Mouse (Mus musculus) left cerebral cortex, adult 2 months (tissue): ENCODE results near the gene Irf5. TPM values are rescaled to one million over a fixed set of nuclear protein-coding genes. Genes with fewer than 3 reads are reported as not detected.
A peak's percentile ranks its signal among the peaks of the same experiment; 100 is the strongest.

ENCODE experiments used
- DNase-seq, 2 experiments: peaks; one replicate each; pipeline ENCODE4 v3.0.0; 2021 to 2022; ENCODE audit warnings: low spot score in 2 of 2, mixed read lengths in 1 of 2; ENCODE audit errors: extremely low spot score in 1 of 2
- H3K27ac ChIP-seq: fragments of 200-600 bp; 2 replicates; pipeline ENCODE4 v1.8.1; 2022
- H3K4me3 ChIP-seq: fragments of 200-600 bp; 2 replicates; pipeline ENCODE4 v1.8.1; 2022
- CTCF ChIP-seq: fragments of 200-600 bp; IDR thresholded peaks from 2 replicates; pipeline ENCODE4 v1.8.1; 2022; ENCODE audit warnings: antibody characterized with exemption, mild to moderate bottlenecking, moderate library complexity
- intact Hi-C: fragments of 180-260 bp; cut with DNase I; formaldehyde crosslinking; loops from one replicate; pipeline ENCODE4 v1.15.1; 2025
- total RNA-seq, 2 experiments: library from RNA; stranded (reverse); gene quantifications; 2 replicates each; pipeline ENCODE4 v1.2.3; 2021

Irf5 gene
- total RNA-seq, 2 experiments from 2014 or later, result 4.0 to 4.4 TPM

- Histone ChIP-seq H3K27ac (no peak within 1 kb of the TSS), H3K4me3 (peak within 1 kb of the TSS; percentile 37)
- no peak for TF ChIP-seq CTCF
- DNase-seq, result no peak
- intact Hi-C loops, result no loop called here
Measured at GRCm38 (mm10) chr6:29507447-29508309, 18.7 kb upstream of the Irf5 start, which contains the start of gene Kcp. Gene Kcp, minus strand, starts transcription at chr6:29507952.

GRCm38 (mm10) chr6:29509086-29509485, 17.3 kb upstream of the Irf5 start:
- no peak overlapping the region for H3K4me3 ChIP-seq
- no peak overlapping the region for H3K27ac ChIP-seq
- no peak for DNase-seq
- TF ChIP-seq CTCF, result no peak
- intact Hi-C loops, result no loop called here

- DNase-seq, result no peak
- no peak for TF ChIP-seq CTCF
- Histone ChIP-seq H3K4me3 (no peak overlapping the region), H3K27ac (no peak overlapping the region)
- intact Hi-C loops, result no loop called here
Measured at GRCm38 (mm10) chr6:29513284-29513683, 13.1 kb upstream of the Irf5 start.

- no peak overlapping the region for H3K27ac ChIP-seq
- intact Hi-C loops, result loop anchor here (5.0 kb wide), 1 partner anchor 130 kb away; no protein-coding TSS in a partner anchor
- peak; percentile 83 for TF ChIP-seq CTCF
- DNase-seq, result peak; percentile 62 to 69
- H3K4me3 ChIP-seq, result no peak overlapping the region
Measured at GRCm38 (mm10) chr6:29517139-29517538, 9.3 kb upstream of the Irf5 start.

- no peak for TF ChIP-seq CTCF
- intact Hi-C loops, result no loop called here
- DNase-seq, result no peak
- H3K27ac ChIP-seq, result peak overlapping the region; percentile 40; the same call in 1 of the 2 replicates
- H3K4me3 ChIP-seq, result no peak overlapping the region
Measured at GRCm38 (mm10) chr6:29522626-29523300, 3.7 kb upstream of the Irf5 start.

GRCm38 (mm10) chr6:29523301-29524033, 3.0 kb upstream of the Irf5 start:
- no peak for DNase-seq
- intact Hi-C loops, result no loop called here
- Histone ChIP-seq H3K4me3 (no peak overlapping the region), H3K27ac (peak overlapping the region; percentile 40; the same call in 1 of the 2 replicates)
- no peak for TF ChIP-seq CTCF

GRCm38 (mm10) chr6:29524034-29524489, 2.4 kb upstream of the Irf5 start:
- no peak overlapping the region for H3K27ac ChIP-seq
- DNase-seq, result no peak
- intact Hi-C loops, result no loop called here
- no peak overlapping the region for H3K4me3 ChIP-seq
- TF ChIP-seq CTCF, result no peak

GRCm38 (mm10) chr6:29525256-29525655, 1.2 kb upstream of the Irf5 start:
- Histone ChIP-seq H3K4me3 (no peak overlapping the region), H3K27ac (no peak overlapping the region)
- intact Hi-C loops, result no loop called here
- peak; percentile 41 for TF ChIP-seq CTCF
- no peak for DNase-seq

GRCm38 (mm10) chr6:29527361-29528164, 1.1 kb downstream of the Irf5 start:
- Histone ChIP-seq H3K4me3 (peak overlapping the region; percentile 48), H3K27ac (no peak overlapping the region)
- DNase-seq, result no peak
- intact Hi-C loops, result no loop called here
- TF ChIP-seq CTCF, result no peak

GRCm38 (mm10) chr6:29528165-29528505, 1.7 kb downstream of the Irf5 start:
- TF ChIP-seq CTCF, result no peak
- Histone ChIP-seq H3K4me3 (no peak overlapping the region; the same call in 1 of the 2 replicates), H3K27ac (no peak overlapping the region)
- intact Hi-C loops, result no loop called here
- DNase-seq, result no peak
